Mouse (Mus musculus): ENCODE results near the gene Grin2a. TPM values are rescaled to one million over a fixed set of nuclear protein-coding genes. Genes with fewer than 3 reads are reported as not detected.

The Grin2a gene
- polyA plus RNA-seq, 2 experiments: 0.64 to 2.0 TPM

- H3K4me3 ChIP-seq (replicated peaks; ENCODE audit: low read length): no peak overlapping the region
- no peaks in the 10 kb centered on the region for H3K4me1 ChIP-seq (ENCODE audit: control insufficient read depth, insufficient read depth, low read length)
- DNase-seq (ENCODE audit: low spot score) (no peak), ATAC-seq (ENCODE audit: low FRiP score, low read depth) (no peak)
- WGBS: 87% methylated on average over 8 of the region's 8 CpGs
- H3K9me3 ChIP-seq (ENCODE audit: control insufficient read depth, low read length): no peaks in the 10 kb centered on the region
- no peak overlapping the region for H3K4me2 ChIP-seq (replicated peaks; ENCODE audit: low read depth, low read length, severe bottlenecking)
- TF ChIP-seq POLR2A (IDR thresholded peaks at IDR 0.05; ENCODE audit: borderline replicate concordance, extremely low read depth, insufficient read depth, insufficient read length): no peak
- H3K27me3 ChIP-seq (ENCODE audit: control insufficient read depth, insufficient read depth, low read length): no peaks in the 10 kb centered on the region
- no peak overlapping the region for H3K9ac ChIP-seq (ENCODE audit: low read depth, low read length, severe bottlenecking)
- H3K27ac ChIP-seq (replicated peaks; ENCODE audit: low read depth, low read length): no peak overlapping the region
- no peaks in the 10 kb centered on the region for H3K36me3 ChIP-seq (ENCODE audit: control insufficient read depth, insufficient read depth, low read length)
Measured at GRCm38 (mm10) chr16:9801338-9801737, 194.0 kb downstream of the Grin2a start.

GRCm38 (mm10) chr16:9800221-9800620 lies 195.1 kb downstream of the Grin2a start:
- 41% methylated on average over 1 of the region's 1 CpGs for WGBS
- DNase-seq (ENCODE audit: low spot score): no peak

DNA sequence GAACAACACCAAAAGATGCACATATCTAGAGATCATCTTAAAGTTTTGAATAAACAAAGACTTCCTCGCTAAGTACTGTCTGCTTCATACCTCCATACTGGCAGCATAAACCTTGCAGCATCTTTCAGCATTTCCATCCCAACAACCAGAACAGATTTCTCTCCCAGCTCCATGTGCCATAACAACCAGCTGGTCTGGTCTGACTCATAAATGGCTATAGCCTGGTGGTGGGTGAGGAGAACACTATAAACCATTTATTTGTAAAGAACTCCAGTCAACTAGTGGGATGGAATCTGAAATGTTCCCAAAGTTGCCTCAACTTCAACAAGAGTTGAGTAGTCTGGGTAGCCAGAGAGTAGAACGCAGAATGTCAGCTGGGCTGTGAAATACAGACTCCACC lies 202.4 kb downstream of the Grin2a start:
- no peak for ATAC-seq (ENCODE audit: low FRiP score, low read depth)
- no peaks in the 10 kb centered on the region for H3K27me3 ChIP-seq (ENCODE audit: control insufficient read depth, insufficient read depth, low read length)
- no peak overlapping the region for H3K4me3 ChIP-seq (replicated peaks; ENCODE audit: low read length)
- H3K27ac ChIP-seq (replicated peaks; ENCODE audit: low read depth, low read length): no peak overlapping the region
- no peak overlapping the region for H3K4me2 ChIP-seq (replicated peaks; ENCODE audit: low read depth, low read length, severe bottlenecking)
- H3K4me1 ChIP-seq (ENCODE audit: control insufficient read depth, insufficient read depth, low read length): no peaks in the 10 kb centered on the region
- no peaks in the 10 kb centered on the region for H3K36me3 ChIP-seq (ENCODE audit: control insufficient read depth, insufficient read depth, low read length)
- TF ChIP-seq POLR2A (IDR thresholded peaks at IDR 0.05; ENCODE audit: borderline replicate concordance, extremely low read depth, insufficient read depth, insufficient read length): no peak
- no peaks in the 10 kb centered on the region for H3K9me3 ChIP-seq (ENCODE audit: control insufficient read depth, low read length)
- no peak overlapping the region for H3K9ac ChIP-seq (ENCODE audit: low read depth, low read length, severe bottlenecking)
- WGBS: 90% methylated on average over 2 of the region's 2 CpGs
- no peak for DNase-seq (ENCODE audit: low spot score)

More at GRCm38 (mm10) chr16:9800221-9800620, 195.1 kb downstream of the Grin2a start:
- Histone ChIP-seq H3K36me3 (ENCODE audit: control insufficient read depth, insufficient read depth, low read length) (no peaks in the 10 kb centered on the region), H3K4me2 (replicated peaks; ENCODE audit: low read depth, low read length, severe bottlenecking) (no peak overlapping the region), H3K27me3 (ENCODE audit: control insufficient read depth, insufficient read depth, low read length) (no peaks in the 10 kb centered on the region), H3K4me3 (replicated peaks; ENCODE audit: low read length) (no peak overlapping the region), H3K27ac (replicated peaks; ENCODE audit: low read depth, low read length) (no peak overlapping the region), H3K4me1 (ENCODE audit: control insufficient read depth, insufficient read depth, low read length) (no peaks in the 10 kb centered on the region), H3K9me3 (ENCODE audit: control insufficient read depth, low read length) (no peaks in the 10 kb centered on the region), H3K9ac (ENCODE audit: low read depth, low read length, severe bottlenecking) (no peak overlapping the region)
- no peak for TF ChIP-seq POLR2A (IDR thresholded peaks at IDR 0.05; ENCODE audit: borderline replicate concordance, extremely low read depth, insufficient read depth, insufficient read length)
- ATAC-seq (ENCODE audit: low FRiP score, low read depth): no peak

DNA sequence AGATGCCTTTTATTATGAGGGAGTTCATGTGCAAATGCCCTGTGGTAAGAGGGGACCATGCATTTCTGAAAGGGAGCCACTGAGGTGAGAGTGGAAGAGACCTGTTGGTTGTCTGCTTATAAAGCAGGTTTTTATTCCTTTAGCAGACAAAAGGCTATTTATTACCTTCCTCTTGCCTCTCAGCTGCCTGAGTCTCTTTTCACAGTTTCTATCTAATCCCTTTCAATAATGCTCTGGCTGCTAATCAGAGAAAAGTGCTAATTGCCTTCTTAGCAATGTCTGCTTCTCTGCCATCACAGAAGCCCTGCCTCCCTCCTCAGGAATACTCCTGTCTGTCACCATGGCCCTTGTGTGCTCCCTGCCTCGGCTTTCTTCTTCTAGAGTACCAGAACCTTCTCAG lies 209.1 kb downstream of the Grin2a start:
- H3K4me3 ChIP-seq (replicated peaks; ENCODE audit: low read length): no peak overlapping the region
- H3K4me1 ChIP-seq (ENCODE audit: control insufficient read depth, insufficient read depth, low read length): no peaks in the 10 kb centered on the region
- no peak overlapping the region for H3K4me2 ChIP-seq (replicated peaks; ENCODE audit: low read depth, low read length, severe bottlenecking)
- no peak overlapping the region for H3K27ac ChIP-seq (replicated peaks; ENCODE audit: low read depth, low read length)
- TF ChIP-seq POLR2A (IDR thresholded peaks at IDR 0.05; ENCODE audit: borderline replicate concordance, extremely low read depth, insufficient read depth, insufficient read length): no peak
- no peak overlapping the region for H3K9ac ChIP-seq (ENCODE audit: low read depth, low read length, severe bottlenecking)
- no peaks in the 10 kb centered on the region for H3K9me3 ChIP-seq (ENCODE audit: control insufficient read depth, low read length)
- no peak for DNase-seq (ENCODE audit: low spot score)
- no peak for ATAC-seq (ENCODE audit: low FRiP score, low read depth)
- WGBS: 30% methylated on average over 1 of the region's 1 CpGs
- no peaks in the 10 kb centered on the region for H3K27me3 ChIP-seq (ENCODE audit: control insufficient read depth, insufficient read depth, low read length)
- no peaks in the 10 kb centered on the region for H3K36me3 ChIP-seq (ENCODE audit: control insufficient read depth, insufficient read depth, low read length)

- DNase-seq (ENCODE audit: low spot score) (no peak), ATAC-seq (ENCODE audit: low FRiP score, low read depth) (no peak)
- Histone ChIP-seq H3K4me3 (replicated peaks; ENCODE audit: low read length) (no peak overlapping the region), H3K4me1 (ENCODE audit: control insufficient read depth, insufficient read depth, low read length) (no peaks in the 10 kb centered on the region), H3K27ac (replicated peaks; ENCODE audit: low read depth, low read length) (no peak overlapping the region), H3K4me2 (replicated peaks; ENCODE audit: low read depth, low read length, severe bottlenecking) (no peak overlapping the region), H3K9ac (ENCODE audit: low read depth, low read length, severe bottlenecking) (no peak overlapping the region), H3K27me3 (ENCODE audit: control insufficient read depth, insufficient read depth, low read length) (no peaks in the 10 kb centered on the region), H3K9me3 (ENCODE audit: control insufficient read depth, low read length) (no peaks in the 10 kb centered on the region), H3K36me3 (ENCODE audit: control insufficient read depth, insufficient read depth, low read length) (no peaks in the 10 kb centered on the region)
- TF ChIP-seq POLR2A (IDR thresholded peaks at IDR 0.05; ENCODE audit: borderline replicate concordance, extremely low read depth, insufficient read depth, insufficient read length): no peak
- 84% methylated on average over 4 of the region's 4 CpGs for WGBS
Measured at GRCm38 (mm10) chr16:9785821-9786220, 209.5 kb downstream of the Grin2a start.

GRCm38 (mm10) chr16:9768981-9769380 lies 226.4 kb downstream of the Grin2a start:
- Histone ChIP-seq H3K4me3 (replicated peaks; ENCODE audit: low read length) (no peak overlapping the region), H3K4me1 (ENCODE audit: control insufficient read depth, insufficient read depth, low read length) (no peaks in the 10 kb centered on the region), H3K27me3 (ENCODE audit: control insufficient read depth, insufficient read depth, low read length) (no peaks in the 10 kb centered on the region), H3K4me2 (replicated peaks; ENCODE audit: low read depth, low read length, severe bottlenecking) (no peak overlapping the region), H3K9ac (ENCODE audit: low read depth, low read length, severe bottlenecking) (no peak overlapping the region), H3K27ac (replicated peaks; ENCODE audit: low read depth, low read length) (no peak overlapping the region), H3K9me3 (ENCODE audit: control insufficient read depth, low read length) (no peaks in the 10 kb centered on the region), H3K36me3 (ENCODE audit: control insufficient read depth, insufficient read depth, low read length) (no peaks in the 10 kb centered on the region)
- TF ChIP-seq POLR2A (IDR thresholded peaks at IDR 0.05; ENCODE audit: borderline replicate concordance, extremely low read depth, insufficient read depth, insufficient read length): no peak
- no peak for ATAC-seq (ENCODE audit: low FRiP score, low read depth)
- WGBS: 55% methylated on average over 1 of the region's 1 CpGs
- no peak for DNase-seq (ENCODE audit: low spot score)

All from limb, embryonic 14.5 days (tissue).